Mouse (Mus musculus) heart, postnatal 25 days (tissue): ENCODE data around the gene Det1. TPM values are rescaled to one million over a fixed set of nuclear protein-coding genes. Genes with fewer than 3 reads are reported as not detected.

Source experiments
- DNase-seq: peaks from one replicate; pipeline ENCODE4 v3.0.0; 2022; ENCODE audit warnings: low spot score
- intact Hi-C: fragments of 180-260 bp; cut with DNase I; formaldehyde crosslinking; loops from one replicate; pipeline ENCODE4 v1.15.1; 2025
- total RNA-seq, 2 experiments: library from RNA; stranded (reverse); gene quantifications; 2 replicates each; pipeline ENCODE4 v1.2.3; 2021

Det1 gene
- total RNA-seq = 10 to 100 TPM; 12.1 to 13.9 TPM

DNA sequence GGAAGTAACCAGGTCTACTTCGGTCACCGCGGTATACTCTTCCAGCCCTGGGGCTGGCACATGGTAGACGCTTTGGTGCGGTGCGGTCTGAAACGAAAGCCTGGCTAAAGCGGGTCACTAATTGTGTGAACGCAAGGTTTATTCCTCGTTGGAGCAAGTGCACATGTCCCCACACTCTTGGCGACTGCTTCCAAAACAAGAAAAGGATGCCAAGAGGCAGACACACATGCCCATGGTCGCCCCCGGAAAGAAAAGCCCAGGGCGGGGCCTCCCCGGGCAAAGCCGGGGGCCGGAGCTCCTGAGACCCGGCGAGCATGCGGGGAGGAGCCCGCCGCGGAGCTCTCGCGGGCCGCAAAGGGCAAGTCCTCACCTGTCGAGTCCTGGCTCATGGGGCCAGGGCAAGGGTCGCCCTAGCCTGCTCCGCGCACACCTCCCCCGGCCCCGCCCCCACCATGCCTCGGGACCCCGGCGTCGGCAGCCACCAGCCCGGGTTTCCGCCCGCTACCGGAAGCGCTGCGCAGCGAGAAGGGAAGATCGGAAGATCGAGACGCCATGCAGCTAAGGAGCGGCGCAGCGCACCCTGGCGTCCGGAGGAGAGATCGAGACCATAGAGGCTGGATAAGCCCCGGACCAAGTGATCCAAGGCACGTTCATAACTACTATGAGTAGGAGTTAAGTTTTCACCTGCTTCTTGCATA, at the start of gene Det1:
Gene Det1, minus strand, starts transcription at position 527 of the 698 bp plus-strand sequence.
- intact Hi-C loops = loop anchor here (2.0 kb wide), 2 partner anchors 44 to 52 kb away; no protein-coding TSS in a partner anchor
- DNase-seq = peak; percentile 72

DNA sequence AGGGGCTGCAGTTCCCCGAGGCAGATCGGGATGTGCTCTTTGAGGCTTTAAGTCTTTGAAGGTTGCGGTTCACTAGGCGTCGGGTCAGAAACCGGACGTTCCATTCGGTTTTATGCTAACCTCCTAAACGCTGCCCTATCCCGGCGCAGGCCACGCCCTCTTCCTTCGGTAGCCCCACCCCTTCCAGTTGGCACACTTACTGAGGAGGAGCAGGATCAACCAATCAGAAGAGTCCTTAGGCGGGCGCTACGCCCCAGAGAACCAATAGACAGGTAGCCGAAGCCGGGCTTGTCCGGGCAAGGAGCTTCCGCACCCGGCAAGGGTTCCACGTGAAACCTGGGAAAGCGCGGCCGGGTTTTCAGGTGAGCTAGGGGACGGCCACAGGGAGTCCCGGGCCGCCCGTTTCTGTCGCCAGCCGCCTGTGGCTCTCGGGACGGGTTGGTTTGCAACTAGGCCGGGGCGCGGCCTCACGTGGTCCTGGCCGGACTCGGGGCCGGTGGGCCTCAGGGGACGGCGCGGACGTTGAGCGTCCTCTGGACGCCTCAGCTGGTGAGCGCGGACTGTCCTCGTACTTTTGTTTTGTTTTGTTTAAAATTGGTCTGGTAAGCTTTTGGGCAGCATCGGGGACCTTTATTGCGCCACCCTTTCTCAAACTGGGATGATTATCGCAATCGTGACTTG, 48.7 kb upstream of the Det1 start, which contains the start of gene Aen:
Gene Aen, plus strand, starts transcription at position 202 of the 681 bp plus-strand sequence.
- DNase-seq = peak; percentile 97
- intact Hi-C loops = no loop called here

DNA sequence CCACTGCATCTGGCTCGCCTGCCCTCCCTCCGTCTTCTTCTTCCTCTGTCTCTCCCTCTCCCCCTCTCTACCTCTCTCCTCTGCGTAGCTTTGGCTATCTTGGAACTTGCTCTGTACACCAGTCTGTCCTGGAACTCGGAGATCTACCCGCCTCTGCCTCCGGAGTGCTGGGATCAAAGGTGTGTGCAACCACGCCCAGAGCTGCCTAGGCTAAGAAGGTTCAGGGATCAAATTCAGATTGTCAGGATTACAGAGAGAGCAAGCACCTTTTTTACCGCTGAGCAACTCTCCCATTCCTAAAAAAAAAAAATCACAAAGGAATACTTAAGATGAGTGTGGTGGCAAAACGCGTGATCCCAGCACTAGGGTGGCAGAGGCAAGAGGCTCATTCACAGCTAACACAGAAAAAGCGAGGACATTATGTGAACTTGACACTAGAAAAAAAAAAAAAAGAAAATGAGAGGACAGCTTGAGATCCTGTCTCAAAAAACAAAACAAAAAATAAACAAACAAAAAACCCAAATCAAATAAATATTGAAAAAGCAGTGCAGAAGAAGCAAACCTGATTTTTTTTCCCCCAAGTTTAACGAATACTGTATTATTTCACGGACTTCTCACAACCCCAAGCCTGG, 48.1 kb upstream of the Det1 start:
- intact Hi-C loops = no loop called here
- no peak for DNase-seq

DNA sequence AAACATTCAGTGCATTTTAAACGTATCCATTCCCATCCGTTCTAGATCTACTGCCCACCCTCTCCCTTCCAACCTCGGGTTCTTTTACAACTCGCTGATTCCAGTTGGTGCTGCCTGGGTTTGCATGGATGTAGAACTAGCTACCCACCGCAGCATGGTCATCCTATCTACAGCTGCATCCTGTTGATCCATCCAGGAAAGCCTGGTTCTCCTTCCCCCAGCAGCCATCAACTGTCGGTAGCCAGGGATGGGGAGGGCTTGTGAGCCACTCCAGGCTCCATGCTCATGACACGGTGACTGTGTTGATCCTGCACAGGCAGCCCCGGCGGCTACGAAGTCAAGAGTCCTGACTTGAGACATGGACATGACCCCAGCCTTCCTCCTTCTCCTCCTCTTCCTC, 46.9 kb upstream of the Det1 start:
- intact Hi-C loops = loop anchor here (5.0 kb wide), 1 partner anchor 327 kb away; no protein-coding TSS in a partner anchor

DNA sequence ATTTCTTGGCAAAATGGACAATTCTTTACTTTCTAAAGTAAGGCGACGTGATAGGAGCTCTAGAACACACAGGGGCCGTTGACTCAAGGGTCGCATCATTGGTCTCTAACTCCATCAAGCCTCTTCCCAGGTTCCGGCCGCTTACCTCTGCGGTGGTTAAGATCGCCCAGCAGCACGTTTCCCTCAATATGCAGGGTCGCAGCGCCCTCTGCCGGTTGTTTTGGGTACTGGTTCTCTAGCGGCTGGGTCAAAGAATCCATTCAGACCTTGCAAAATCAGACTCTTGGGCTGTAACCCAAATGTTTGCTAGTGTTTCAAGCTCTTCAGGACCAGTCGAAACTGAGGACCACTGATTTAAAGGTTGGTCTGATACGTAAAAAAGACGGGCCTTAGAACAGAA, 43.6 kb upstream of the Det1 start:
- intact Hi-C loops = loop anchor here (1.0 to 5.0 kb wide), 3 partner anchors 44 to 323 kb away; partner anchors contain the start of gene Det1
- no peak for DNase-seq

More for the DNA sequence above, 46.9 kb upstream of the Det1 start:
- no peak for DNase-seq

DNA sequence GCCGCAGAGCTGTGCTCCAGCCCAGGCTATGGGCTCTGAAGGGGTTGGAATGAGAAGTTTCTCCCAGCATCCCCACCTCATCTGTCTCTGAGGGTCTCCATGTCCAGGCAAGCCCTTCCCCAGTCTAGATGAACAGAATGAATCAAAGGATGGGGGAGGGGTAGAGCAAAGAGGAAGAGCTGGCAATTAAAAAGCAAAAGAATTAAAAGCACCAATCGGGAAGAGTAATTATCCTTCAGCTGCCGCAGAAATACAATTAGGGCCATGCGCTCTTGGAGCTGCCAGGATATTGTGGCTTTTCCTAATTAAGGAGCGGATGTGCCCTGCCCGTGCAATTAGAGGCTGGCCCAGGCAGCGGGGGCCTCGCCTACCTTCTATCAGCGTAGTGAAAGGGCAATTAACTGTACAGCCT, 40.4 kb upstream of the Det1 start:
- no peak for DNase-seq
- intact Hi-C loops = no loop called here

DNA sequence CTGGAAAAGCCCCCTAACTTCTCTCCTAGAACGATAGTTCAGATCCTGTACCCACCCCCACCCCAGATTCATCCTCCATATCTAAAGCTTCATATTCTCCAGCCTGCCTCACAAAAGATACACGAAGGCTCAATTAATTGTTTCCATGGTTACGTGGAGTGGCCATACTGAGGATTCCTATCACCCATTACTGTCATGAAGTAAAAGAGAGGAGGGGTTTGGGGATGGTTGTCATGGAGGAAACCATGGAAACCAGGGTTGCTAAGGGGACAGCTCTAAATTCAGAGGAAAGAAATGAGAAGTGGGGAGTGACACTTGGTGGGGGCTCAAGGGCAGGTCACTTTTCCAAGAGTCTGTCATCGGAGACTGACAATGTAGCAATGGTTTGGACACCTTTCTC, 39.4 kb upstream of the Det1 start:
- intact Hi-C loops = no loop called here
- DNase-seq = no peak

DNA sequence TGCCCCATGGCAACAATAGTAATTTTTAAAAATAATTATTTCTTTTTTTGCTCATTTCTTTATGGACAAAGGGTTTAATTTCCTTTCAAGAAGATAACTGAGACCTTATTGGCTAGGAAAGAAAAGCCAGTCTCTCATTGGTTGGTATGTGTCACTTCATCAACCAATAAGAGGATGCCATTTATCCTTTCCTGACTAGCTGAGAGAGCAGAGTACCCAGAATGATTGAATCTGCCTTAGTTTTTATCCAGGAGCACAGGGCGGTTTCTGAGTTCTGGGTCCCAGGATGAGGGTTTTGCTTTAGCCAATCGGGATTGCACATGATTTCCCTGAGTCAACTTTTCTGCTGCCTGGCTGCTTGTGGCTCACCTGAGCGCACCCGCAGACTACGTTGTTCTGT, 38.3 kb upstream of the Det1 start:
- DNase-seq = no peak
- intact Hi-C loops = no loop called here

DNA sequence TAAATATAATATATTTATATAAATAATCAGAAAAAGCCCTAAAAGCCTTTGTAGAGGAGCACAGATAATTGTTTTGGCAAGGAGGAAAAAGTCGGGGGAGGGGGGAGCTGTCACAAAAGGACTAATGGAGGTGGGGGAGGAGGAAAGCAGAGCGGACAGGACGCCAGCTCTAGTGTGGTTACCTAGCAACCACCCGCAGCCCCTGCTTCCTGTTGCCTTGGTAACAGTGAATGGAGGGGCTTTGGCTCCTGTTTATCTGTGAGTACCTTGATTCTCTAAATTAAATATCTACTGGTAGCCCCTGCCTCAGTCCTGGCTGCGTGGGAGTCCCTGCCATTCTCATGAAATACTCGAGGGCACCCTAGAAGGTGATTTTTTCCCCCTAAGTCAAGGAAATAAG, 37.1 kb upstream of the Det1 start:
- no peak for DNase-seq
- intact Hi-C loops = no loop called here

DNA sequence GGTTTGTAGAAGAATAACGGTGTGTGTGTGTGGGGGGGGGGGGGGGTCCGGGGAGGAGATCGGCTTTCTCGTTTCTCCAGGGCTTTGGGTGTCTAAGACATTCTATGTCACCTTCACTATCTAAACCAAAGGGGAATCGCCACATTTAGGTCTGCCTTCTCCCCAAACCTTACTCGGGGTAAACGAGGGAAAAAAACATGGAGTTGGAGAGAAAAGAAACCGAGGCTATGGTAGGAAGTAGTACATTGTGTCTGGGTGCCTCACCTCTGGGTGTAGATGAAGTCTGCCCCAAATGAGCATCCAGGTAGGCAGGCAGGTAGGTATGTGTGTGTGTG, 36.6 kb upstream of the Det1 start:
- no peak for DNase-seq
- intact Hi-C loops = no loop called here

DNA sequence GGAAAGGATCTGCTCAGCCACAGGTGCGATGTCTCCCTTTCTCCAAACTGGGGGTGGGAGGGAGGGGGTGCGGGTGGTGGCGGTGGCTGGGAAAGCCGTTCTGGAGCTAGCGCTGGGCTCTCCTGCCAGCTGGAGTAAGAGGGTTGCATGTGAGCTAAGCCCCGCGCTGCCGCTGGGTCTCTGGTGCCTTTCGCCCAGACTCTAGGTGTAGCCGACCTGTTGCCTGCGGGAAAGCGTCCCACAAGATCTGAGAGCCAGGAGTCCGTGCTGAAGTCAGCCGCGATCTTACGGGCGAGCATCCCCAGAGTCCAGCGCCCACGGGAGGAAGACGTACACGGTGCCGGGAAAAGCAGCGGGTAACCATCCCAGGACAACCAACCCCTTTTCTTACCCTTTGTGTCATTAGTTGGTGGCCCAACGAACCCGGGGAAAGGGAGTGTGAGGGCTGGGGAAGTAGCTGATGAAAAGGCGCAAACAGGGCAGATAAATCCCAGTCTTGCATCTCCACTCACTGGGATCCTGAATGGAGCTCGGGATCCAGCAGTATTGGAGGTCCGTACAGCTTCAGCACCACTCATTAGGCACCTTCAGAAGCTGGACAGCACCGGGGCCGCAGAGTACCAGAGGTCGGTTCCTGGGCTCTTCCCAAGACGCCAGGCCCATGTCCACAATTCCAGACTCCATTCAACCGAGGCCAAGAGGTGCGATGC, 36.1 kb upstream of the Det1 start:
- intact Hi-C loops = no loop called here
- DNase-seq = no peak

DNA sequence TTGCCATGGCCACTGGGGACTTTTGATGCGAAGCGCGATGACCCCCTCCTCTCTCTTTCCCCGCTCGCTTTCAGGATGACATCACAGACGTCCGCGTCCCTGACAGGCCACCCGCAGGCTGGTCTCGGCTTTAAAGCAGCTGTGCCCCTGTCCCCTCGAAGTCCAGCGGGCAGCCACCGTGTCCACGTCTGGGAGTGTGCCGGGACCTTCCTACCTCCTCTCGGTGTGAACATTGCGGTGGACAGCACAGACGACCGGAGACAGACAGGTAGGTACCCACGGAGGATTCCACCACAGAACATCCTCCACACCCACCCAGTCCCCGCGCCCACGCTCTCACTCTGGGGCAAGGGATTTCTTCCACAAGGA, 35.4 kb upstream of the Det1 start:
- DNase-seq = no peak
- intact Hi-C loops = no loop called here

DNA sequence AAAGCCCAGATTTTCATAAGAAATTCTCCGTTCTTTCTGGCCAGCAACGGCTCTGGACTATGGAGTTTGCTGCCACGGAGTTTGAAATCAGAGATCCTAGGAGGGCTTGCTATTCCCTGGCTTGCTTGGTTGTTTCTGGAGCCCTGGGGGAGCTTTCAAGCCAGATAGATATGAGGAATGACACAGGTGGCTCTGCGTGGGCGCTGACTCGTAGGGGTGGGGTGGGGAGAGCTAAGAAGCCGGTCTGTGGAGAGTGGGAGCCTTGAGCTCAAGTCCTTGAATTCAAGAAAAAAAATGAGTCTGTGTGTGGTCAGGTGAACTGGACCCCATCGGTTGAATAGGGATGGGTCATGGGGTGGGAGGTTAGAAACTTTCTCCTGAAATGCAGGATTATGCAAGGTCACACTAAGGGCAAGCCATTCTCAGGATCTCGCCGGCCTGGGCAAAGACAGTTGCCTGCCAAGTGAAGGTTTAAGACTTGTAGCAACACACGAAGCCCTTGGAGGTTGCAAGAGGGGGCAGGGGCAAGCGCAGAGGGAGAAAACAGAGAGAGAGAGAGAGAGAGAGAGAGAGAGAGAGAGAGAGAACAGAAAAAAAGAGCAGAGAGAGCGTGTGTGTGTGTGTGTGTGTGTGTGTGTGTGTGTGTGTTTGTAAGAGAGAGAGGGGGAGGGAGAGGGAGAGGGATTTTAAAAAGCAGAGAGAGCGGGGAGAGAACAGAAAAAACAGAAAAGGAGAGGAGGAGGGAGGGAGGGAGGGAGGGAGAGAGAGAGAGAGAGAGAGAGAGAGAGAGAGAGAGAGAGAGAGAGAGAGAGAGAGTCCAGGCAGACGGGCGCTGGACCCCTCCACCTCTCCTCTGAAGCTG, 34.8 kb upstream of the Det1 start:
- intact Hi-C loops = no loop called here

DNA sequence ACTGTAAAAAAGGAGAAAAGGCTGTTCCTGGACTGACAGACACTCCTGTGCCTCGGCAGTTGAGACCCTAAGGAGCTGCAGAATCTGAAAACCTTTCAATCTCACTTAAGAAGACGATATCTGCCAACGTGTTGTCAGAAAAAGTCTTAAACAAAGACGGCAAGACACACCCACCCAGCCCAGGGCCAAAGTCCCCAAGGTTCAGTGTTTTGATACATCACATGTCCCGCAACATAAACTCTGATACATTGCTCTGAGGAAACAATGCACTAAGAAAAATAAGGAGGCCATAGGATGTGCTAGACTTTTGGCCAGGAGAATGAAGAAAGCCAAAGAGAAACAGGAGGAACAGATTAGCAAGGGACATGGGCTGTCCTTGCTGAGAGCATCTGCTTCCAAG, 25.8 kb upstream of the Det1 start:
- no peak for DNase-seq
- intact Hi-C loops = no loop called here

More for the DNA sequence above, 34.8 kb upstream of the Det1 start:
- DNase-seq = no peak

DNA sequence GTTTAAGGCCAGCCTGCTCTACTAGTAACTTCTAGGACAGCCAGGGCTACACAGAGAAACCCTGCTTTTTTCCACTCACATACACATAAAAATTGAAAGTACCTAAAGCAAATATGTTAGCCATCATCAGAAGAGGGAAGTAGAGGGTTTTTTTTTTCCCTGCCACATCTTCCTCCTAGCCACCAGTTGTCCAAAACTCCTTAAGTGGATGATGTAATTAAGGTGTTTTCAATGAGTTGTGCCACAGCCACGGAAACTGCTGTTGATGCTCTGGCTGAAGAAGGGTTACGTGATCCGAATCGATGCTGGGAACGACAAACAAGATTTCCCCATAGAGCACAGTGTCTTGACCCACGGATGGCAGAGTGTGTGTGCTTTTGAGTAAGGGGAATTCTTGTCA, 25.3 kb upstream of the Det1 start:
- intact Hi-C loops = no loop called here
- DNase-seq = no peak

DNA sequence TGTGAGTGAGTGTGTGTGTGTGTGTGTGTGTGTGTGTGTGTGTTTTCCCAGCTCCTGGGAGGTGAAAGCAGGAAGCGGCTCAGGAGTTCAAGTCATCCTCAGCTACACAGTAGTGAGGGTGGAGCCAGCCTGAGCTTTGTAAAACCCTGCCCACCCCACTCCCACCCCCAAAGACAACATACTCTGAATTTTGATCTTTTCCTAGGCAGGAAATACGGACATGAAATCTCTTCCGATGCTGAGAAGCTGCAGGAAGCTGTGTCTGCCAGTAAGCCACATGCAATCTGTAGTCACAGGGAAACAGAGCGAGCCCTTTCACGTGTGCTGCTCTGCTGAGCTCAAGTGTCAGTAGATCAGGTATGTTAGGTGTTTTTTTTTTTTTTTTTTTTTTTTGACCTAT, 21.7 kb upstream of the Det1 start:
- intact Hi-C loops = no loop called here
- DNase-seq = no peak

DNA sequence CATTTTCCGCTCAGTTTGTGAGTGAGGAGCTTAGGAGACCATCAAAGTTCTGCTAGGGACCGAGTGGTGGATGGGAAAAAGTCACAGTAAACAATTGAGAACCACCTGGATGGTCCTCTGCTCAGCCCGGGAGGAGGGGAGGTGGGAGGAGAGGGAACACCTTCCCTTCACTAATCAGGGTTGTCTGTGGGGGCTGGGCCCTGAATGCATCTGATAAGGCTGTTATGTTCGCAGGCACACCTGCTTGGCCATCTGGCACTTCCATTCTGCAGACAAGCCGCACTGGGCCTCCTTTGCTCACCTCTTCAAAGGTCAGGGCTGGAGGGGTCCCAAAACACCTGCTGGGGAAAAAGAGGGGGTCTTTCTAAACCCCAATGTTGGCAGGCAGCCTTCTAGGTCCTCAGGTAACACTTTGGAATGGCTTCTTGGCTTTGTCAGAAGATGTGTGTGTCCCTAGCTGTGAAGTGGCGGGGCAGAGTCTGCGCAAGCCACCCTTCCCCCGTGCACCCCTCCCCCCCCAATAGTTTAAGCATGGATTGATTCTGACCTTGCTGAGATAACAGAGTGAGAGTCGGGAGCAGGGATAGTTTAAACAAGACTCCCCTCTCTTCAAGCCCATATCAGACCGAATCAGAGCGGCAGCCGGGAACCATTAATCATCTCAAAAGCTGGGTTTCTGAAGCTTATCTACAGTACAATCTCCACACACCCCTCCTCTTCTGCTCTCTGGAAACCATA, 18.3 kb upstream of the Det1 start:
- intact Hi-C loops = no loop called here
- DNase-seq = no peak

DNA sequence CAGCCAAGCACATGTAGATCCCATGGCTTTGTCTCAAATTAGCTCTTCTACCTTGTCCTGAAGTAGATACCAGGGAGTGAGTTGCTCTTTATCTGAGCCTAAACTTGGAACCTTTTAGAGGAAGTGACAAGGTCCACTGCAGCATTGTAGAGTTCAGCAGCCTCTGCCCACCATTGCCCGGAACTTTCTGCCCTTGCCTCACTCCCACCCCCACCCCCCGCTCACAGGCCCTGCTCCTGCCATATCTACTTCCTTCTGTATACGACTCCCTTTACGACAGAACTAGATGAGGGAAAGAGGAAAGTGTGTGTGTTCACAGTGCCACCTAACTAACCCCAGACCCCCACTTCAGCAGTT, 17.4 kb upstream of the Det1 start:
- intact Hi-C loops = no loop called here
- no peak for DNase-seq

DNA sequence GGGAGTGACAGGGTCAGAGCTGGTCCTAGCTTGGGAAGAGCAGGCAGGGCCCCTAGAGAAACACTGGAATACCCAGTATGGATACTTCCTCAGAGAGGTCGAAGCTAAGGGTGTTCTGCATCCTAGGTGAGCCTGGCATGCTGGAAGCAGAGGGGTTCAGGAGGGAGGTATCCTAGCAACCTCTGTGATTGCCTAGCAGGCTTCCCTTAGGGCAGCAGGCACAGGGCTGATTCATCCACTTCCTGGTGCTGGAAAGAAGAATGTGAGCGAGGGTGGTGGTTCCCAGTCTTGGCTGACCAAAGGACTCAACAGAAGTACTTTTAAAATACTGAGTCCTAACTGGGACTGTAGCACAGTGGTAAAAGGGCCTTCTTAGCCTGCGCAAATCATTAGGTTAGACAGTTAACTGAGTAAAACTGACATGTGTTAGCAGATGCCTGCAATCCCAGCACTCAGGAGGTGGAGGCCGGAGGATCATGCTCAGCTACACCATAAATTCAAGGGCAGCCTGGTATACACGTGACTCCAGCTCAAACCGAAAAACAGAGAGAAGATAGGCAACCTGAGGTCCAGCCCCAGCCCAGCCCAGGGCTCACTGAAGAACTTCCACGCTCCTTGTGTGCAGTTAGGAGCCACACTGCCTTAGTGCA, 16.9 kb upstream of the Det1 start:
- intact Hi-C loops = no loop called here
- DNase-seq = no peak
